Mouse (Mus musculus) layer of hippocampus, postnatal 10 days (tissue): ENCODE measurements around the gene Hat1. TPM values are rescaled to one million over a fixed set of nuclear protein-coding genes. Genes with fewer than 3 reads are reported as not detected.

Experiments
- DNase-seq, 2 experiments: peaks; one replicate each; pipeline ENCODE4 v3.0.0; 2021; ENCODE audit warnings: low spot score in 2 of 2
- total RNA-seq, 2 experiments: library from RNA; stranded (reverse); gene quantifications; 2 replicates each; pipeline ENCODE4 v1.2.3; 2021

Gene Hat1
- total RNA-seq, 2 experiments from 2014 or later: 18.9 to 19.8 TPM

DNA sequence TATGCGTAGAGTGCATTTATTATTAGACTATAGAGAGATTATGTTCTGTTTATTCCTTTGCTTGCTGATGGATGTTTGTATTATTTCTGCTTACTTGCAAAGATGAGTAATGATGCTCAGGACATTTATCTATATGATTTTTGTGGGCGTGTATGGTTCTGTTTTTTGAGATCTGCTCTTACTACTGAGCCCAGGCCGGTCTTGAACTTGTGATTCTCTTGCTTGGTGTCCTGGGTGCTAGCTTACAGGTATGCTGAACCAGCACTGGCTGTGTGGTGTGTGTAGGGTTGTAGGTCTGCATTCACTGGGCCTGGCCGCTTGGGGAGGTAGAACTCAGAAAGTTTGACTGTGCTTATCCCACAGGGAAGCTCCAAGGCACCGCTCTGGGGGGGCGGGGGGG lies 72.4 kb downstream of the Hat1 start:
- no peak for DNase-seq

- no peak for DNase-seq
These were observed 72.8 kb downstream of the Hat1 start for GRCm38 (mm10) chr2:71461589-71461988.

DNA sequence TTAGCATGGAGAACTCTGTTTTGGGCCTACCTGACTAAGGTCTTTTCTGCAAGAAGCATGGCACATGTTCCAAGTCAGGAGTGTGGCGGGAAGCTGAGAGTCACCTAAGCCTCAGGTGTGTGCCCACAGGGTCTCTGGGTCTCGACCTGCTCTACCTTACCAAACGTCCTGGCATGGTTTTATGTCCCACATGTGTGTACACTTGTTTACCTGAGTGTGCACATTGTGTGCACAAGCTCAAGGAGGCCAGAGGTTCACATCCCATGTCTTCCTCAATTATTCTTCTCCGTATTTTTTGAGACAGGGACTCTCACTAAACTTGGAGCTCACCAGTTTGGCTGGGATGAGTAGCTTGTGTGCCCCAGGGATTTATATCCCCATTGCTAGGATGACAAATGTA lies 73.3 kb downstream of the Hat1 start:
- DNase-seq: no peak

GRCm38 (mm10) chr2:71462553-71462952 lies 73.8 kb downstream of the Hat1 start:
- DNase-seq: no peak

DNA sequence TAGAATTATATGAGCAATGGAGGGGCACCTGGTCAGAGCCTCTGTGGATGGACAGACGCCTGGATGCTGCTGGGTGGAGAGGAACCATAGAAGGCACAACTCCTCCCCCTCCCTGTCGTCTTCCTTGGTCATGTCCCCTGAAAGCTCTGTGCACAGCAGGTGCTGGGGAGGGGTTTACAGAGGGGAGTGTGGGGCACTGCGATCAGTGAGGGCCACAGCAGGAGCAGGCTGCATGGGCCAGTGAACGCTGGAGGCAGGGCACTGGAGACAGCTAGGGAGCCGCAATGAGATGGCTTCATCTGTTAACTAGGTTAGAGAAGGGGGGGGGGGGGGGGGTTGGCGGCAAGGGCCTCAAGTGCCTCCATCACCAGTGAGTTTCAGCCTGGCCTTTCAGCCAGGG lies 77.3 kb downstream of the Hat1 start:
- DNase-seq: no peak

- no peak for DNase-seq
These were observed 78.2 kb downstream of the Hat1 start for GRCm38 (mm10) chr2:71466861-71467450.

GRCm38 (mm10) chr2:71471094-71471493 lies 82.3 kb downstream of the Hat1 start:
- DNase-seq: no peak

- no peak for DNase-seq
These were observed 85.1 kb downstream of the Hat1 start for GRCm38 (mm10) chr2:71473830-71474229.

DNA sequence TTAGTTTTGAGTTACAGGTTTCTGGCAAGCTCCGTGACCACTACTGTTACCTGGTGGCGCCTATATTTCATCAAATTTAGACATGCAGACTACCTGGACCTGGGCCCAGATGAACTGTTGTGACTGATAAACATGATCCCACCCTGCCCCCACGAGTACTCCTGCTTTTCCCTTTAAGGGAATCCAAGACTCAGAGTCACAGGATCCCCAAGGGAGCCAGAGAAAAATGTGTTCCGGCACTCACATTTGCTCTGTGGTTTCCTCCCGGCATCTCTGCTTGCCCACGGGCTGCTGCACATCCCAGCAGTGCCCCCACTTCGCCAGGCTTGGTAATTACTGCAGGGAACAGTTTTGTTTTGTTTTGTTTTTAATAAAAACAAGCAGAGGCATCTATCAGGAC lies 85.6 kb downstream of the Hat1 start:
- no peak for DNase-seq

DNA sequence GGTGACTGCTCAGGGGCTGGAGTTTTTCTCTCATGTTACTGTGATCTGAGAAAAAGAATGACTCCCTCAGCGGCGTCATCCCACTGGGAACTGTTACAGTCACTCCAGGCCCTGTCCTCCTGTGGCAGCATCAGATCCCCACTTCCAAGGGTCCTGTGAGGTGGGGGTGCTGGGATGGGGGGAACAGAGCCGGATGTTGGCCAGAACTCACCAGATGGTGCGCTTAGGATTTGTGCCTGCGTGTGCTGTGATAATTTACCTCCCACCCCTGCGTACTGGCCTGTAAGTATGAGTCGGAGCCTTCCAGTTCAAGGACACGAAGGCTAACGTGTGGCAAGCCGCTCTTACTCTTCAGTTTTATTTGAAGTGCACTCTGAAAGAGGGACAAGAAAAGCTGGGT lies 86.6 kb downstream of the Hat1 start:
- DNase-seq: no peak

DNA sequence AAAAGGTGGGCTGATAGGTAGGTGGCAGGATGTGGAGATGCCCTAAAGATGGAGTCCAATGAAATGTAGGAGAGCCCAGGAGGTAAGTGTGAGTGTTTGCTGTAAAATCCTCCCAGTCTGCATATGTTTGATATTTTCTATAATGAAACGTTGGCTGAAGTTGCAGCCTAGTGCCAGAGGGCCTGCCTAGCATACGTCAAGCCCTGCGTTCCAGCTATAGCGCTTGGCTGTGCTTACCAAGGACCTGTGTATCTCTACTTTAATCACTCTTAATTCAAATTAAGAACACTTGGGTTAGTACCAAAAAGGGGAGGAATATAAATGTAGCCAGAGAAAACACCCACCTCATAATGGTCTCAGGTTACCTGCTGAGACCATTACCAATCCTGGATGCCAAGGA lies 87.0 kb downstream of the Hat1 start:
- DNase-seq: no peak

- no peak for DNase-seq
These were observed 89.0 kb downstream of the Hat1 start for GRCm38 (mm10) chr2:71477787-71478186.

- no peak for DNase-seq
These were observed 91.2 kb downstream of the Hat1 start for GRCm38 (mm10) chr2:71479917-71480316.

DNA sequence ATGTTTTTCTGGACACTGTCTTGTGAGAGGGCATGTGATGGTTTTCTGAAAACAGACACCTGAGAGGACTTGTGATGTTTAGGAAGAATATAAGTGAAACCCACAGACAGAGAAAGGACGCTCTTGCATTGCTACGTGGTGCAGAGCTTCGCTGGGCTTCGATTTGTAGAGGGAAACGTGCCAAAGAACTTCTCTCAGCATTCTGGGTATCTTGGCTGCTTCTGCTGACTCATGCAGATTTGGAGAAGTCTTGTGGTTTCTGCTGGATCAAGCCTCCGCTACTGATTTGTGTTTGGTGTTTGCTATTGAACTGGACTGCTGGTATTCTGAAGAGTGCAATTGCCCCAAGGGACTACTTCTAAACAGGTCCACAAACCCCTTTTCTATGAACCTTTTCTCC lies 93.1 kb downstream of the Hat1 start:
- DNase-seq: no peak

GRCm38 (mm10) chr2:71483046-71483716 lies 94.4 kb downstream of the Hat1 start:
- DNase-seq: no peak

- no peak for DNase-seq
These were observed 94.9 kb downstream of the Hat1 start for GRCm38 (mm10) chr2:71483717-71484066.

Other genes with a start within 250 kb of the Hat1 start
- 100 to 1,000 TPM; 172 to 182 TPM for gene Dync1i2, start 177.3 kb upstream of the Hat1 start, total RNA-seq
- gene Slc25a12, start 21.2 kb upstream of the Hat1 start, total RNA-seq: 100 to 1,000 TPM; 169 to 170 TPM
- 10 to 100 TPM; 19.7 to 26.4 TPM for gene Metap1d, start 64.3 kb downstream of the Hat1 start, total RNA-seq
- 10 to 100 TPM; 25.5 to 29.3 TPM for gene Dlx1, start 139.2 kb downstream of the Hat1 start, total RNA-seq
- gene Dlx2, start 157.8 kb downstream of the Hat1 start, total RNA-seq: 1 to 10 TPM; 7.7 to 8.6 TPM